Mouse (Mus musculus) urinary bladder, postnatal 25 days (tissue): ENCODE data around the gene Yjefn3.

Experiments used
- DNase-seq: peaks from one replicate; pipeline ENCODE4 v3.0.0; 2022; ENCODE audit warnings: low spot score

Gene Yjefn3

DNA sequence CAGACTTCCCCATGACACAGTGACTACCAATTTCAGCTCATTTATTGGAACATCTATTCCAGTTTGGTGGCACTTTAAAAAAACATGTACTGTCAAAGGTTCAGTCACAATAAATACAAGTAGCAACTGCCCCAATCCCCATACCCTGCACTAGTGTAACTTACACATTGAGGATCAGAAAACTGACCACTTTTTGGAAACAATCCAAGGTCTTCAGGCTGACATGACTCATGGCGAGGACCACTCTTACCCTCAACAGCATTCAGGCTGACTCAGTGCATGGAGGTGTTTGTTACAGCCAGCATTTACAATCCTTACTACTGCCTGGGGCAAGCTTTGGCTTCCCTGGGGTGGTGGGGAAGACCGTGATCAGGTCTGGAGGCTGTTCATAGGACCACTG lies 4.6 kb upstream of the Yjefn3 start:
- no peak for DNase-seq

DNA sequence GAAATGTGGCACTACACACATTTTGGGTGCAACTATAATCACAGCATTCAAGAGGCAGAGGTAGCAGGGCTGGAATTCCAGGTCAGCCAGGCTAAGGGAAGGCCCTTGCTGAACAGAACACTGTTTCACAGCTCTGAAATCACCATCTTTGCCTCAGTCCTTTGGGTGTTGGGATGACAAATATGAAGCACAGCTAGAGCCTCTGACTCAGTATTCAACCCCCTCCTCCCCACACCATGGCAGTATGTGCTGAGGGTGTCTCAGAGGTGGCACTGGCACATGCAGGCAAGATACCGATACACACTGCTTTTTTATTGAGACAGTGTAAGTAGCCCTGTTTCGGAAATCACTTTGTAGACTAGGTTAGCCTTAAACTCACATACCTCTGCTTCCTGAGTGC lies 3.7 kb upstream of the Yjefn3 start:
- DNase-seq = no peak

DNA sequence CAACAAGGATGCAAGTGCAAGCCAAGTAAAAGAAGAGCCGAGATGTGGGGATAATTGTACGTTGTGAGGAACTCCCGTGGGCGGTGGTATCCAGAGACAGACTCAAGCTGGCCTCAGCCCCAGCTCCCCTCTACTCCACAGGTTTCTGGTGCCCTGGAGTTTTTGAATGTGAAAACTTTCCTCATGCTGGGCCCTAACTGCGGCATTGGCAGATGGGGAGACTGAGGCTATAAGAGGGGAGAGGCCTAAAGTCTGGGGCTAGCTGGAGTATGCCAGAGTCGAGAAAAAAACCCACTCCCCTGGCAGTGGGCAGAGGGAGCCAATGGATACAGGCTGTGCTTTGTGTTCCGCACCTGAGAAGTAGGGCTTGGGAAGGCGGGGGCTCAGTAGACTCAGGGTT lies 1.6 kb upstream of the Yjefn3 start:
- no peak for DNase-seq

DNA sequence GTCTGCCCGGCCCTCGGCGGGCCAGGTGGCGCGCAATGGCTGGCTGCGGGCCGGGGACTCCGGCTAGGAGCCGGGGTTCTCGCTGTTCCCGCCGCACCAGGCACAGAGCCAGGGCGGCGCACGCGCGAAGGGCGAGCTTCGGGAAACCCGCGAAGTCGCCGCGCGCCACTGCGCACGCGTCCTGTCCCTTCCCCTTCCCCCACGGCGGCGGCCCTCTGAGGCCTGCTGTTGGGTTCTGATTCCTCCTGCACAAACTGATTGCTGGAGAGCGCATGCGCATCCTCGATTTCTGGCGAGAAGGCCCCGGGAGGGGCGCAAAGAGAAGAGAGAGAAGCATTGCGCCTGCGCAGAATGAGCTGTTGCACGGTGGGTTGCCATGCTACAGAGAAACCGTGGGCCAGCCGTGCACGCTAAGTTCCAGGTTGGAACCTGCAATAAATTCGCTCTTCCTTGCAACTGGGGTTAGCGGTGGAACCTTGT lies 591 bp upstream of the Yjefn3 start:
- peak; percentile 97 for DNase-seq

DNA sequence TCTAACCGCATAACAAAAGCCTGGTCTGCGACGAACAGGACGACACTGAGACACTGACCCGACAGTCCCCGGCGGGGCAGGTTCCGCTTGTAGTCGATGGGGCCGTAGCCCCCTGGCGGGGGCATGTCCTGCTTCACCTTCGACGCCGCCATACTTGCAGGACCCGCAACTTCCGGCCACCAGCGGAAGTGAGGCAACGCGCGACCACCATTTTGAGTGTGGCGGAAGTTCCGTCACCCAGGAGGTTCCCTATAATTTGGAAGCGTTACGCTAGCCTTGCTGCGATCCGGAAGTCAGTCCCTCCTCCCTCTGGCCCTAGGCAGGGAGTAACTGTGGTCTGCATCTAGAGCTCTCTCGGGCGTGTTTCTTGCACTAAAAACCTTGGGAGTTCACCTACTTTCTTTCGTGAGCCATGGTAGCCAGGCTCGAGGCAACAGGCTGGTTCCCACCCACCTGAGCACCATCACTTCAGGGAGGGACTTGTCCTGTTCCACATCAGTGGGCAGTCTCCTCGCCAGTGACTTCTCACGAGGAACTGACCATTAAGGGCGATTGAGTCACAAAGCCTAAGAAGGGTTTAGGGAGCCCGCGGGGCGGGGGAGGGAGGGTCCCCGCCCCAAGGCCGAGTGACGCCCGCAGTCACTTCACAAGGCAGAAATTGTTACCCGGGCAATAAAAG lies 889 bp downstream of the Yjefn3 start:
- DNase-seq = peak; percentile 97

DNA sequence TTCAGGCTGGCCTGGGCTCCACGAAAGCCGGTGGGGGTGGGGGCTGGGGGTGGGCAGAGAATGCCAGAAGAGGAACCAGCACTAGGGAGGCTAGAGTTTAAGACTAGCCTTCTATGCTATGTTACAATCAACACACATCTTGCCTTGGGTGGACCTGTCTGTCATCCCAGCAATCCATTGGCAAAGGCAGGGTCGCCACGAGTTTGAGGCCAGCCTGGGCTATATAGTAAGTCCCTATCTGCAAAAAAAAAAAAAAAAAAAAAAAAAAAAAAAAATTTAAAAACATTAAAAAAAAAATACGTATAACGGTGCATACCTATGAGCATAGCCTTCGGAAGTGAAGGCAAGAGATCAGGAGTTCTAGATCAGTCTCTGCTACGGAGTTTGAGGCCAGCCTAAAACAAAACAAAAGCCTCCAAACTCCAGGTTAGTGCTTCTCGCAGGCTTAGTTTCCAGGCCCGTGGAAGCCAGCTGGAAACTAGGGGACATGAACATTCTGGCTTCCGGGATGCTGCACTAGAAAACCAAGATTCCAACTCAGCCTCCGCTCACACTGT lies 1.5 kb downstream of the Yjefn3 start:
- no peak for DNase-seq

DNA sequence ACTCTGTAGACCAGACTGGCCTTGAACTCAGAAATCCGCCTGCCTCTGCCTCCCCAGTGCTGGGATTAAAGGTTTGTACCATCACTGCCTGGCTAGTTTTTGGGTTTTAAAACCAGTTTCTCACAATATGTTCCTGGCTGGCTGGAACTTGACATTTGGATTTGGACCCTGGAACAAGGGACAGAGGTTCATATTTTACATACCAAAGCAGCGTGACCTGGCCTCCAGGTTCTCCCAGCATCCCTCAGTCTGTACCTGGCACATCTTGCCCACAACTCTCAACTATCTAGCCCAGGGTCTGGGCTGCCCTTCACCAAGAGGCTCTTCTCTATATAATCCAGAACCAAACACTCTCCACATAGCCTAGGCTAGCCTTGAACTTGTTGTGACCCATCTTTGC lies 2.6 kb downstream of the Yjefn3 start:
- no peak for DNase-seq

DNA sequence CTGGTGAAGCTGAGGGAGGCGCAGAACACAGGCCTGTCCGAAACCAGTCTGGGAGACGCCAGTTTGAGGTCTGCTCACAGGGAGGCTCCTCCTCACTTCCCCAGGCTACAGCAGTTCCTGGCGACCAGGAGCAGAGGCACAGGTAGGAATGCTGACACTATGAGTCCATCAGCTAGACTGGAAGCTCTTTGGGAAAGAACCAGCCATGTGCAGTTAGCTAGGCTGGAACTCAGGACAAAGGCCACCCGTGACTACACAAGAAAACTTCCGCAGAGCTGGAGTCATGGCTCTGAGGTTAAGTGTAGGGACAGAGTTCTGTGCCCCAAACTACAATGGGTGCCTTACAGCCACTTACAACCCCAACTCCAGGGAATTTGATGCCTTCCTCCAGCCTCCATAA lies 4.7 kb downstream of the Yjefn3 start:
- no peak for DNase-seq

DNA sequence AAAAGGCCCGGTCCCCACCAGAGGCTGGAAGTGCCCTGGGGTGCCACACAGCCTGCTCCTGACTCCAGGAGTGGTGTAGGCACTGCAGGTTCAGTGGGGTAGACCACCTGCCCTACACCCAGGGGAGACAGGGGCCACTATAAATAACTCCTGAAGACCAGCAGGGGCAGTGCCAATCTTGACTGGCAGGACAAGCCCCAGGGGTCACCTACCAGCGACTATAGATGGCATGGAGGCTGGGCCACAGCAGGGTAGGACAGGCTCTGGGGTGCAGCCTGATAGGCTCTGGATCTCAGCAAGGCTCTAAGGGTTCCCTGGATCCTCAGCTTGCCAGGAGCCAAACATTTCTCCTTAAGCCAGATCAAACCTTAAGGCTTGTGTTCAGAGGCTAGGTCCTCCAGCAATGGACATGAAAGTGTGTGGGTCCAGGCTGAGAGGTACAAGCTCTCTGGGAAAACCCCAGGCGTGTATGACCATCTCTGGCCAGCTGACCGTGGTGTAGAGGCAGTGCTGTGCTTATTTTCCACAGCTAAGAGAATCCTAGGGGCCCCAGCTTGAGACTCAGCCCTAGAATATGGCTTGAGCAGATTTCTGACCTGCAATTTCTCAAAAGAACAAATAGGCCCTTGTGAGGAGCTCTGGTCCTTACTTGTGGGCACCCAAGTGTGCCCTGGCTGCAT lies 6.6 kb downstream of the Yjefn3 start:
- DNase-seq = no peak

DNA sequence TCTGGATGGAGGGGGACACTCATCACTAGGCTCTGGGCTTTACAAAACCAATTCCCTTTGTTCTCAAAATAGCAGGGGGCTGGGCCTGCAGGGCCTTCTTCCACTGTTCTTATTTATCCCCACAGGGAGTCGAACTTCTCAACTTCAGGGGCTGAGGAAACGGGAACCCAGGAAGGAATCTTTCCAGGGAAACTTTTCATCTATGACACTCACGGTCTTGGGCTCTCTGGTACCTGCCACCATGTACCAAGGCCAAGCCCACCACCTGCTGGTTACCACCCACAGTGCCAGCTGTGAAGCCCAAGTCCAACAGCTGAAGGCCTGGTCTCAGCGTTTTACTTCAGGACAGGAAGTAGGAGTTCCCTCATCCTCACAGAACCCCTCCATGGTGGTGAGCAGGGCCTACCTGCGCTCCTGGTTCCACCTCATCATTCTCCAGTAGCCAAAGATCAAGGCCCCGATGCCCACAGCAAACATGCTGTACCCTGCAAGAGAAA lies 7.6 kb downstream of the Yjefn3 start:
- no peak for DNase-seq

DNA sequence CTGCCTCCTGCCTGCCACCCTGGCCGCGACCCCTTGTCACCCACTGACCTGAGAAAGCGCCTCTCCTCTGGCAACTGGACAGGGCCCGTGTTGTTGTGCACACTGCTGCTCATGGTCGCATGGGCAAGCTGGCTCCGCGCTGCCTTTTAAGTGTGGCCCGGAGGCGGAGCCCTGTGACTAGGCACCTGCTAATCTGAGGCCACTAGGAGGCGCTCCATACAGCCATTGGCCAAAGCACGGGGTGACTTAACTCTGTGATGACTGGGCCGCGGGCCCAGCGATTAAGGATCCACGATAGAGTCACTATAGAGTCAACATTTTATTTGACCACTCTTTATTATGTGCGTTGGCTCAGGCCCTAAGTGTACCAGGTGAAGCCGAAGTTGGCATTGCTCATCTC lies 8.6 kb downstream of the Yjefn3 start:
- peak; percentile 44 for DNase-seq

DNA sequence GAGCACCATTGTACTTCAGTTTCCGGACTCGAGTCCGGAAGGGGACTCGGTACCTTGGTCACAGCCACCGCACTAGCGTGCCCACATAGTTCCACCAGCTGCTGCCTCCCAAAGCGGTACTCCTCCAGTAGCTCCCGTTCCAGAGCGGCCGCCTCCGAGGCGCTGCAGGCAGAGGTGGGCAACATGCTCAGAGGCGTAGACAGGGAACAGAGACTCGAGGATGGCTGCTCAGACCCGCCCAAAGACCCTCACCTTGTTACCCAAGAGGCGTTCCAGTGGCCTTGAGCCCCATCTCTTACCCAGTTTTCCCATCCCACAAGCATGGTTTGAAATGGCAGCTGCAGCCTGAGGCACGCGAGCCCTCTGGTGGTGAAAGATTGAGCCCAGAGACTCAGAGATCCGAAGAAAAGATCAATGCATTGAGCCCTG lies 11.7 kb downstream of the Yjefn3 start:
- peak; percentile 42 for DNase-seq

DNA sequence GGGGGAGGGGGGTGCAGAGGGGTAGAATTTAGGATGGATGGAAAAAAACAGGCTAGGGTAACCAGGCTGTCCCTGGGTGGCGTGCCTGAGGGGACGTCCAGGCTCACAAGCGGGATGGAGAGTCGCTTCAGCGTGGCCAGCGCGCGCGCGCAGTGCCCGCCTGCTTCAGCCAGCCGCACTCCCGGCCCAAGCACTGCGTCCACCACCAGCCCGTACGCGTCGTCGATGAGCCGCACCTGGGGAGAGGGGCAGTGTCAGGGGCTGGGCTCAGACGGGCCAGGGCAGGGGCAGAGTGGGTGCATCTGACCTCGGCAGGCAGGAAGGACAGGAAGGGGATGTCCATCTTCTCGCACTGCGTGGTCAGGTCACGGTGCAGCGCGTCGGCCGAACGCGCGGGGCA lies 13.6 kb downstream of the Yjefn3 start:
- DNase-seq = no peak

DNA sequence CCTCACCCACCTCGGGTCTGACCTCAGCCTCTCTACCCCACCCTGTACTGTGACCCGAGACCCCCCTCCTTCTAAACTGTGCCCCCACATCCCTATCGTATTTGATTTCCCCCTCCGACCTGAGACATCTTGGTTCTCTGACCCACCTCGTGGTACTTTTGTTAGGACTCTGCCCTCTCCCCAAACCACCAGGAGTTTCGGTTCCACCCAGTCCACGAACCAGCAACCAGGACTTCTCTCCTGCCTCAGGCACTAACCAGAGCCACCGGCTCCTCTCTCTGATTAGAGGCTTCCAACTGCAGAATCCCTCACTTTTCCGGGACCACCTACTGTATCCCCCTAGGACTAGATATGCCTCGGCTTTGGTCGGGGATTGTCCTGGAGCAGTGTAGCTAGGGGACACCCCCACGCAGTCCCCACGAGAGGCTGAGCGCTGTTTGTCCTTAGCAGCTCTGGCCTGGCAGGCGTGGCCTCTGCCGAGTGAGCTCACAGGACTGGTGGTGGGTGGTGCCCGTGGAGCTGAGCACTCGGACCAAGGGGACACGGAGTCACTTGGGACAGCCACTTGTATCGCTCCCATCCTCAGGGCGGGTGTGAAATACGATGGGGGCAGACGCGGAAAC lies 14.2 kb downstream of the Yjefn3 start:
- no peak for DNase-seq

DNA sequence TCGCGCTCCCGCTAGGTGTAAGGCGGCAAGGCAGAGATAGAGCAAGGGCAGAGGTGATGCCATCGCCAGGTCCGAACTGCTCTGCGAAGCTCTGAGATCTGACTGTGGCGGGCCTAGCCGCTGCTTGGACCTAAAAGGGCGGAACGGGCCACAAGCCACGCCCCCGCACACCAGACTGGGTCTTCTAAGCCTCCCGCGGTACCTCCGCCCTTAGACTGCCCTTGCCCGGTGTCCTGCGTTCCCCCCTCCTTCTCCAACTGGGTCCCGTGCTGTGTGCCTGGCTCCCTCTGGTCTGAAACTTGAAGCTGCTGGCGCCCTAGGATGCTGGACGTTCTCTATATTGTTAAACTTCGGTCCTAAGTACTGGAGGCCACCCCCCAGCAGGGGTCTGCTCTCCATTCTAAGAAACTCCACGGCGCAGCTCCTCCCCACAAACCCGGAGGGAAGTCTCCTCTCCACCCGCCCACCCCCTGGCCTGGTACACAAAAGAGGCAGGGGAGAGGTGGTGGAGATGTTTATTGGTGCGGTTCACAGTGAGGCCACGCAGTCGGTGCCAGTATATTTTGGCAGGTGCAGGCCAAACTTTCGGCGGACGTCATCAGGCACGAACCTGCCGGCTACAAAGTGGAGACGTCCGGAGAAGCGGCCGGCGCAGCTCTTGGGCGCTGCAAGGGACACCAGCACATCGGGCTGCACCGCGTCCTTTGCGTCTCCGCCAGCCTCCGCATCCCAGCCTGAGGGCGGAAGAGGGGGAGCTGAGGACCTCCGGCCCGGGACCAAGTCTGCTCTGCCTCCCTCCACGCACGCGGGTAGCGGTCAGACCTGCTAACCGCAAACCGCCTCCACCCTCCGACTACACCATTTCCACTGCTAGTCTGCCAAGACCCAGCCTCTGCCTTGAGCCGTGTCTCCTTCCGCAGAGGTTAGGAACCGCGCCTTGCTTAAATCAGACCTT lies 14.9 kb downstream of the Yjefn3 start, which contains the start of gene Cilp2:
Cilp2 (minus strand) TSS at position 399 of the 955 bp plus-strand sequence.
- peak; percentile 34 for DNase-seq

DNA sequence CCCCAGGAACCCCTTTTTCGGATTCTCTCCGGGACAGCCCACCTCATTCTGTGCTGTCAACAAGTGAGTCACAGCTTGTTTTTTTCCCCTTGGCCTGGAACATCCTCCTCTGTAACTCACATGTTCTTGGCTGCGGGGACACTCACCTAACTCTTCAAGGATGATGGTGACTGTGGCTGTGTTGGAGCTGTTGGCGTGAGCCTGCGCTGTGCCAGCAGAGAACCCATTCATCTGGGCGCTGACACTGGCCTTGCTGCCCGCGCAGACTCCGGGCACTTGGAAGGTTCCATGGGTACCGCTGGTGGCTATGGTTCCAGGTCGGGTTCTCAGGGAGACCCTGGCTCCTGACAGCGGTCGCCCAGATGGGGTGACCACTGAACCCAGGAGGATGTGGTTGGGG lies 18.4 kb downstream of the Yjefn3 start:
- DNase-seq = no peak

DNA sequence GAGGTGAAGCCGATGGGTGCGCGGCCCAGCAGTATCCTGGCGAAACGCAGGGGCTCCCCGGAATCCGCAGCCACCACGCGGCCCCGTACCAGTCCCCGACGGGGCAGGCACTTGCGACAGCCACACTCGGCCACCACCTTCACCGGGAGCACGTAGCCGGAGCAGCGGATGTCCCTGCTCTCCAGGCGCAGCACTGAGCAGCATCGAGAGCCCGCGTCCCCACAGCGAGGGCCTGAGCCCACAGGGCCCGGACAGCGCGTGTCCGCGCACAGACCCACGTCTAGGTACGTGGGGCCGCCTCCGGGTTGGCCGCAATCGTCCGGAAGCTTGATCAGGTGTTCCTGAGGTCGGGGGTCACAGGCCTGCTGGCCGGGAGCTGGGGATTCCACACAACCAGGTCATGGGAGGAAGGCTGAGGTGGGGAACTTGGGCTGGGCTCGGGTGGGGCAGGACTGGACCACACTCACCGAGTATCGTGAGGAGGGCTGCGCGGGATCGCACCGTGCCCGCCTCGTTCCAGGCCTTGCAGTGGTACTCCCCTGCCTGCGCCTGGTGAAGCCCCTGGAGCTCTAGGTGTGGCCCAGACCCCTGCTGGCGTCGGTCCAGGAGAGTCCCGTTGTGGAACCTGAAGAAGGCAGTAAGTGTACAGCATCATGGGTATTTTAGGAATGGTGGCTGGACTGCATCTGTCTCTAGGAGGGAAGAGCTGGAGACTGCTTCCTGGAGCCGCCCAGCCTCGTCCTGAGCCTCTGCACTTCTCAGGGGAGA lies 19.5 kb downstream of the Yjefn3 start:
- no peak for DNase-seq

DNA sequence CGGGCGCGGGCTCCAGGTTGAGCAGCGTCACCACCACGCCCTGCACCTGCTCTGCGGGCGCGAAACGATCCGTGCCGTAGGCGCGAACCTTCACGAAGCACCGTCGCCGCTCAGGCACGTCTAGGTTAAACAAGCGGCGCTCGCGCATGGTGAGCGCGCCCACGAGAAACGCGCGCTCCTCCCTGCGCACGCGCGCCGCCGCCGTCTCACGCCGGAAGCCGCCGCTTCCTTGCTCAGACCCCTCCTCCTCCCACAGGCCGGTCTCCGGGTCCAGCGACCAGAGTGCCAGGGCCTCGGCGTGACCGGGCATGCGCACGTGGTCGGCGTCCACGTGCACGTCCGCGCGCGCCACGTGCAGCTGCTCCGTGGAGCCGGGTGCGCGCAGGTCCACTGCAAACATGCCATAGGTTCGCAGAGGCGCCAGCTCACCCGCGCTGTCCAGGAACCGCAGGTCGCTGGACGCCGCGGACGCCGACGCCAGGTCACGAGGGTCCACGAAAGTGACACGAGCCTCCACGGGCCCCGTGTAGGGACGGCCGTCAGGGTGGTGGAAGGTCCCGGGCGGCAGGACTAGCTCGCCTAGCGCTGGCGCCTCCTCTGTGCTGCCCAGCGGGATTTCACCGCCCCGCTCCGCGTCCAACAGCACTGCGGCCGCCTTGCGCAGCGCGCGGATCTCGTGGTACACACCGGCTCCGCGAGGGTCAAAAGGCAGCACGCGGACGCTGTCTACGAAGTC lies 20.3 kb downstream of the Yjefn3 start:
- peak; percentile 50 for DNase-seq

DNA sequence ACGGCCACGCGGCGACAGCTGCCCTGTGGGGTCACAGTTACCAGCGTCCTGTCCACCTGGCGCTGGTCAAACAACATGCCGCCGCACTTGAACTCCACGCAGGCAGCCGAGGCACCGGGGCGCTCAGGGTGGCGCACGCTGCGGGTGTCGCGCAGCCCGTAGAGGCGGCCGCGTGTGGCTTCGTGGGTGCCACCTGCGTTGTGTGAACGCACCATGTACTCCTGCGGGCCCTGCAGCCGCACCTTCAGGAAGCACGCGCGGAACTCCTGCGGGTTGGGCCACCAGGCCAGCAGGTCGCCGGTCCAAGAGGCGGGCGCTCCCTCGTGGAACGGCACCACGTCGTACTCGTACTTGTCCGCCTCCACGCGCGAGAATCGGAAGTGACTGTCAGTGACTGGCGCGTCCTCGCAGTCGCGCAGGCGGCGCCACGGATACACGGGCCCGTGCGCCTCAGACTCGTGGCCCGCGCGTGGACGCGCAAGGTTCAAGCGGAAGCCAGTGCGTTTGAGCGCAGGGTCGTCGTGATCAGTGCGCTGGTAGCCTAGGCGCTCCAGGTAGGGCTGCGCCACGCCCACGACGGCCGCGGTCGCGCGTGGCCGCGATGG lies 21.1 kb downstream of the Yjefn3 start:
- no peak for DNase-seq

DNA sequence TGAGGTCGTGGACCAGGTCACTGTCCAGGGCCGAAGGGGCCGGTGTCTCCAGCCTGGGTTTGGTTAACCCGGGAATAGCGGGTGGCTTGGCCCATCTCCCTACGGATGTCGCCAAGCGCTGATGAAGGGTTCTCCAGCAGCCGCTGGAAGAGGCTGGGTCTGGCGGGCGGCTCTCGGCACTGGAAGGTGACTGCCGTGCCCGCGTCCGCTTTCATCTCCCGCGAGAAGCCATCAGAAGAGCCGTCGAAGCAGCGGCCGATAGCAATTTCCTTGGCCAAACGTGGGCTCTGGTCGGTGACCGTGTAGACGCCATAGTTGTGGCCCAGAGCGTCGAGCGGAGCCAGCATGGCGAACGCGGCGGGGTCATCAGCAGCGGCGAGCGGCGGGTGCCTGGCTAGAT lies 21.7 kb downstream of the Yjefn3 start:
- no peak for DNase-seq
